Mouse (Mus musculus): ENCODE data around the gene Rexo2. TPM values are rescaled to one million over a fixed set of nuclear protein-coding genes. Genes with fewer than 3 reads are reported as not detected.

The Rexo2 gene
- polyA plus RNA-seq, 1 experiment: 153 TPM

DNA sequence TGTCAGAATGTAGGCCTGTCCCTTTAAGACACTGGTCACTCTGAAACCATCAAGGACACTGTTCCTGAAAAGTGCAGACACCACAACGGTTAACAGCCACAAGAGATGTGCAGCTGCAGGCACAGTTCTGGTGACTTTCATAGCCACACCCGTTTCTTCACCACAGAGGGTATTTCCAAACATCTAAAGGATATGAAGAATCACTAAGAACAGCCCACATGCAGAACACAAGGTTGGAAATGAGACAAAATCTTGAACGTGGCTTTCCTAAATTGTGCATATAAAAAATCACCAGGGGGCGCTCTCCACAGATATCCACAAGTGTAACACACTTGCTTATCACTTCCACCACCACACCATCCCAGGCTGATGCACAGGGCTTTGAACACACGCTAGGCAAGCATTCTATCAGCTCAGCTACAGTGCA is 32.6 kb downstream of the Rexo2 start:
- Histone ChIP-seq H3K4me1 (ENCODE audit: control insufficient read depth, insufficient read depth, low read length) (no peaks in the 10 kb centered on the region), H3K27ac (ENCODE audit: insufficient read depth, low read length) (no peak overlapping the region), H3K4me3 (replicated peaks; ENCODE audit: insufficient read depth, low read depth, low read length) (no peak overlapping the region), H3K27me3 (ENCODE audit: control insufficient read depth, insufficient read depth, low read length) (no peaks in the 10 kb centered on the region)
- TF ChIP-seq CTCF (IDR thresholded peaks at IDR 0.05; ENCODE audit: borderline replicate concordance, insufficient read depth, low read depth, low read length) (peak; percentile 25; the same call in 1 of the 2 replicates), POLR2A (IDR thresholded peaks at IDR 0.05; ENCODE audit: borderline replicate concordance, insufficient read depth, low read length) (no peak)
- WGBS: 32% methylated on average over 5 of the region's 5 CpGs
- no peak for DNase-seq

DNA sequence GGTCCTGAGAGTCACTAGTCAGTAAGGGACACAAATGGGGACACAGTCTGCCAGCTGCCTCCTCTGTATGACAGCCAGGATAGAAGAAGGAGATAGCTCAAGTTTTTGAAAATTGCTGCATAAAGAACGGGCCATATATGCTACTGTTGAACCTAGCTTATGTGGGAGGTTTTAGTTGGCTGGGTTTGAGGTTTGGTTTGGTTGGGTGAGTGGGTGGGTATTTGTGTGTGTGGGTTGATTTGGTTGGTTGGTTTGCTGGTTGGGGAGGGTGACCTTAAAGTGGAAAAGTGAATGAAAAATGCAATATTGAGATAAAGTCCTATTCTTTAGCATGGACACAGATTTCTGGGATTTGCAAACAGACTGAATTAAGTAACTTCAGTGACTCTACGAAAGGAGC is 35.6 kb downstream of the Rexo2 start:
- 79% methylated on average over 2 of the region's 2 CpGs for WGBS
- TF ChIP-seq CTCF (IDR thresholded peaks at IDR 0.05; ENCODE audit: borderline replicate concordance, insufficient read depth, low read depth, low read length) (no peak), POLR2A (IDR thresholded peaks at IDR 0.05; ENCODE audit: borderline replicate concordance, insufficient read depth, low read length) (no peak)
- H3K4me1 ChIP-seq (ENCODE audit: control insufficient read depth, insufficient read depth, low read length): no peaks in the 10 kb centered on the region
- H3K4me3 ChIP-seq (replicated peaks; ENCODE audit: insufficient read depth, low read depth, low read length): no peak overlapping the region
- no peak for DNase-seq
- no peak overlapping the region for H3K27ac ChIP-seq (ENCODE audit: insufficient read depth, low read length)
- no peaks in the 10 kb centered on the region for H3K27me3 ChIP-seq (ENCODE audit: control insufficient read depth, insufficient read depth, low read length)

DNA sequence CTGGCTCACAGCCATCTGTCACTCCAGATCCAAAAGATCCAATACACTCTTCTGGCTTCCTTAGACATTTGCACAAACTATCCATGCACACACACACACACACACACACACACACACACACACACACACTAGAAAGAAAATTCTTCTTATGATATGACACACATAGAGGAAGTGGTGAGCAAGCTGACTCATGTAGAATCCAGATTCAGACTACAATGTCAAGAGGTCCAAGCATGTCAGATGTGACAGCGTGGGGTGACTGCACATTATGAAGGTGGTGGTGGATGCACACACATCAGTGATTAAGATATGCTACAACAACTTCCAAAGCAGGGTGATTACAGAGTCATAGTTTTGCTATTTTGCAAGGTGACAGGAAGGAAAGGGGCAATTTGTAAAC is 36.5 kb downstream of the Rexo2 start:
- no peak for DNase-seq
- TF ChIP-seq CTCF (IDR thresholded peaks at IDR 0.05; ENCODE audit: borderline replicate concordance, insufficient read depth, low read depth, low read length) (no peak), POLR2A (IDR thresholded peaks at IDR 0.05; ENCODE audit: borderline replicate concordance, insufficient read depth, low read length) (no peak)
- Histone ChIP-seq H3K4me1 (ENCODE audit: control insufficient read depth, insufficient read depth, low read length) (no peaks in the 10 kb centered on the region), H3K27ac (ENCODE audit: insufficient read depth, low read length) (no peak overlapping the region), H3K27me3 (ENCODE audit: control insufficient read depth, insufficient read depth, low read length) (no peaks in the 10 kb centered on the region), H3K4me3 (replicated peaks; ENCODE audit: insufficient read depth, low read depth, low read length) (no peak overlapping the region)
- WGBS: 83% methylated on average over 1 of the region's 1 CpGs

DNA sequence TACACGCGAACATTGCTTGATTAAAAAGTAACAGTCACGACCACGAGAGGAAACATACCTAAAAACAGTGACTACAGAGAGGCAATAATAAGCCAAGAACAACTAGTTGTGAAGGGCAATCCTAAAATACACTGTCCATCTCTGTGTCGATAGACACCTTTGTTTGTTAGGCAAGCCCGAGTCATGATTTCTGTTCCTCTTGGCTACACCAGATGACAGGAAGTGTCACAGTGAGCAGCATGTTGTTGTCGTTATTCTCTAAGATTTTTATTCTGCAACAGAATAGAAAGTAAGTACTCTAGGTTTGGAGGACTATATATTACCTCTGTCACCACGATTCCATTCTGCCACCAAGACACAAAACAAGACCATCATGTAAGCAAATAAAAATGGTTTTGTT is 48.0 kb downstream of the Rexo2 start:
- no peak overlapping the region for H3K27ac ChIP-seq (ENCODE audit: insufficient read depth, low read length)
- no peaks in the 10 kb centered on the region for H3K27me3 ChIP-seq (ENCODE audit: control insufficient read depth, insufficient read depth, low read length)
- WGBS: 88% methylated on average over 8 of the region's 8 CpGs
- DNase-seq: no peak
- TF ChIP-seq CTCF (IDR thresholded peaks at IDR 0.05; ENCODE audit: borderline replicate concordance, insufficient read depth, low read depth, low read length) (no peak), POLR2A (IDR thresholded peaks at IDR 0.05; ENCODE audit: borderline replicate concordance, insufficient read depth, low read length) (no peak)
- no peaks in the 10 kb centered on the region for H3K4me1 ChIP-seq (ENCODE audit: control insufficient read depth, insufficient read depth, low read length)
- H3K4me3 ChIP-seq (replicated peaks; ENCODE audit: insufficient read depth, low read depth, low read length): no peak overlapping the region

DNA sequence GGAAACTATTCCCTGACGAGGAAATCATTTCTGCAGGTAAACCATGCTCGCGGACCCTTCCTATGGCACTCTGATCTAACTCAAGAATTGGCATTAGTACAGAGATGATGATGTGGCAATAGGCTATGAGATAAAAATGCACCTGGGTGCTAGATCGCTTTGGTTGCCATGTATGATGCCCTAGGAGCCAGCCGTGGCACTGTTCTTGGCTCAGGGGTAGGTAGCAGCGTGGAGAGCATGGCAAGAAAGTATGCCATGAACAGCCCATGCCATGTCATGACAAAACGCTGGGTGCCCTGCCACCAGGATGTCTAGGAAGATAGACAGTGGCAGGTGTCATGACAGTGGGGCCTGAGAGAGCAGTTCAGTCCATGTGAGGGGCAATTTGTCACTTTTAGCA is 53.2 kb downstream of the Rexo2 start:
- TF ChIP-seq CTCF (IDR thresholded peaks at IDR 0.05; ENCODE audit: borderline replicate concordance, insufficient read depth, low read depth, low read length) (no peak), POLR2A (IDR thresholded peaks at IDR 0.05; ENCODE audit: borderline replicate concordance, insufficient read depth, low read length) (no peak)
- DNase-seq: no peak
- H3K4me1 ChIP-seq (ENCODE audit: control insufficient read depth, insufficient read depth, low read length): no peaks in the 10 kb centered on the region
- no peaks in the 10 kb centered on the region for H3K27me3 ChIP-seq (ENCODE audit: control insufficient read depth, insufficient read depth, low read length)
- 85% methylated on average over 7 of the region's 7 CpGs for WGBS
- H3K27ac ChIP-seq (ENCODE audit: insufficient read depth, low read length): no peak overlapping the region
- H3K4me3 ChIP-seq (replicated peaks; ENCODE audit: insufficient read depth, low read depth, low read length): no peak overlapping the region

DNA sequence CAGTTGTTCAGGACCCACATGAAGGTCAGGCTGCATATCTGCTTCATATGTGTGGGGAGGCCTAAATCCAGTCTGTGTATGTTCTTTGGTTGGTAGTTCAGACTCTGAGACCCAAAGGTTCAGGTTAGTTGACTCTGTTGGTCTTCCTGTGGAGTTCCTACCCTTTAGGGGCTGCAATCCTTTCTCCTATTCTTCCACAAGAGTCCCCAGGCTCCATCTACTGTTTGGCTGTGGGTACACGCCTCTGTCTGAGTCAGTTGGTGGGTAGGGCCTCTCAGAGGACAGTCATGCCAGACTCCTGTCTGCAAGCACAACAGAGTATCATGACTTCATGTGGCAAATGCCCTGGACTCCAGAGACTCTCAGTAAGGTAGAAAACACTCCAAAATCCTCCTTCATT is 57.2 kb downstream of the Rexo2 start:
- TF ChIP-seq POLR2A (IDR thresholded peaks at IDR 0.05; ENCODE audit: borderline replicate concordance, insufficient read depth, low read length) (no peak), CTCF (IDR thresholded peaks at IDR 0.05; ENCODE audit: borderline replicate concordance, insufficient read depth, low read depth, low read length) (no peak)
- Histone ChIP-seq H3K27me3 (ENCODE audit: control insufficient read depth, insufficient read depth, low read length) (no peaks in the 10 kb centered on the region), H3K4me3 (replicated peaks; ENCODE audit: insufficient read depth, low read depth, low read length) (no peak overlapping the region), H3K4me1 (ENCODE audit: control insufficient read depth, insufficient read depth, low read length) (no peaks in the 10 kb centered on the region), H3K27ac (ENCODE audit: insufficient read depth, low read length) (no peak overlapping the region)
- 31% methylated on average over 1 of the region's 1 CpGs for WGBS
- no peak for DNase-seq

DNA sequence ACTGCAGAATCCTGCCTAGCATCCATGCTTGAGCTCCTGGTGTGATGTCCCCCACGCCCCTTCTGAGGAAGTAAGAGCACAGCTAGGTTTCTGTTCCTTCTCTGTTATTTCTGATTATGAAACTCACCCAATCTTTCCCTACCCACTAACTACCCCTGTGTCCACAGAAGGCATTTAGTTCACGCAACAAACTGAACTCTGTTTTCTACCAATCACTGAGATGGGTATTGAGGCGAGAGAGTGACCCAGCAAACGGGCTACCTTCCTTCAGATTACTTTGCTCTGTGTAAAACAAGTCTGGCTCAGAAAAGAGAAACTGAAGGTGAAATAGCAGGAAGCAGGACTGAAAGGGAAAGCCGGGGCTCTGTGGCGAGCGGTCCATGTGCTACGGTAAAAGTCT is 58.0 kb downstream of the Rexo2 start:
- 85% methylated on average over 8 of the region's 8 CpGs for WGBS
- no peaks in the 10 kb centered on the region for H3K27me3 ChIP-seq (ENCODE audit: control insufficient read depth, insufficient read depth, low read length)
- no peak overlapping the region for H3K4me3 ChIP-seq (replicated peaks; ENCODE audit: insufficient read depth, low read depth, low read length)
- DNase-seq: no peak
- H3K27ac ChIP-seq (ENCODE audit: insufficient read depth, low read length): no peak overlapping the region
- H3K4me1 ChIP-seq (ENCODE audit: control insufficient read depth, insufficient read depth, low read length): no peaks in the 10 kb centered on the region
- TF ChIP-seq POLR2A (IDR thresholded peaks at IDR 0.05; ENCODE audit: borderline replicate concordance, insufficient read depth, low read length) (no peak), CTCF (IDR thresholded peaks at IDR 0.05; ENCODE audit: borderline replicate concordance, insufficient read depth, low read depth, low read length) (no peak)

DNA sequence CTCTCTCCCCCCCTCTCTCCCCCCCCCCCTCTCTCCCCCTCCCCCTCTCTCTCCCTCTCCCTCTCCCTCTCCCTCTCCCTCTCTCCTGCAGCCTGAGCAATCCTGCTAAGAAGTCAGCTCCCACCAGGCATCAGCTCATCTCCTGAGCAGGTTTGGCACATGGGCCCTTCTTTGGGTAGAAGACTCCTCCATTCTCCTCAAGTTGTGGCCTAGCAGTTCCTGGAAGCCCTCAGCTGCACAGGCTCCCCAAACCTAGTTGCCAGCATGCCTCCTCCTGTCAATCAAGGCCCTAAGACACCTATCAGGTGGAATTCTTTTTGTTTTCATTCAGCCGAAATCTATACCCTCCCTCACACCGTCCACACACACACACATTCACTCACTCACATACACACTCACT is 58.9 kb downstream of the Rexo2 start:
- Histone ChIP-seq H3K27me3 (ENCODE audit: control insufficient read depth, insufficient read depth, low read length) (no peaks in the 10 kb centered on the region), H3K27ac (ENCODE audit: insufficient read depth, low read length) (no peak overlapping the region), H3K4me3 (replicated peaks; ENCODE audit: insufficient read depth, low read depth, low read length) (no peak overlapping the region), H3K4me1 (ENCODE audit: control insufficient read depth, insufficient read depth, low read length) (no peaks in the 10 kb centered on the region)
- TF ChIP-seq POLR2A (IDR thresholded peaks at IDR 0.05; ENCODE audit: borderline replicate concordance, insufficient read depth, low read length): no peak
- no peak for TF ChIP-seq CTCF (IDR thresholded peaks at IDR 0.05; ENCODE audit: borderline replicate concordance, insufficient read depth, low read depth, low read length)
- WGBS: 84% methylated on average over 2 of the region's 2 CpGs
- no peak for DNase-seq
